Mouse (Mus musculus) hindbrain, postnatal 0 days (tissue): ENCODE data around the gene 1700067P10Rik. TPM values are rescaled to one million over a fixed set of nuclear protein-coding genes. Genes with fewer than 3 reads are reported as not detected.

Experiments used
- ATAC-seq: fragments of 200-750 bp; cut with Nextera tagmentation; 2 replicates; pipeline ENCODE4 v1.8.0; 2017; ENCODE audit warnings: mild to moderate bottlenecking, moderate TSS enrichment, moderate library complexity
- DNase-seq: peaks from one replicate; pipeline ENCODE4 v3.0.0-alpha.2; 2015; ENCODE audit warnings: low spot score
- H3K27ac ChIP-seq: fragments of 300-500 bp; sonication (generic); 2 replicates; pipeline ENCODE4 v1.5.1; 2014; ENCODE audit warnings: mild to moderate bottlenecking
- H3K27me3 ChIP-seq: fragments of 300-500 bp; sonication (generic); 2 replicates; pipeline ENCODE4 v1.6.1; 2014; ENCODE audit warnings: low read length, mixed read lengths; ENCODE audit not compliant: insufficient read depth
- H3K36me3 ChIP-seq: fragments of 300-500 bp; sonication (generic); 2 replicates; pipeline ENCODE4 v1.6.1; 2014; ENCODE audit warnings: low read length, mixed read lengths; ENCODE audit not compliant: insufficient read depth
- H3K4me1 ChIP-seq: fragments of 300-500 bp; sonication (generic); 2 replicates; pipeline ENCODE4 v1.6.1; 2014; ENCODE audit warnings: antibody characterized with exemption, low read length, mixed read lengths; ENCODE audit not compliant: insufficient read depth
- H3K4me2 ChIP-seq: fragments of 300-500 bp; sonication (generic); 2 replicates; pipeline ENCODE4 v1.6.1; 2014; ENCODE audit warnings: low read depth, mild to moderate bottlenecking, low read length, moderate library complexity, mixed read lengths
- H3K4me3 ChIP-seq: fragments of 300-500 bp; sonication (generic); 2 replicates; pipeline ENCODE4 v1.5.1; 2014; ENCODE audit warnings: low read length
- H3K9ac ChIP-seq: fragments of 300-500 bp; sonication (generic); replicated peaks from 2 replicates; pipeline ENCODE4 v1.6.1; 2014; ENCODE audit warnings: mild to moderate bottlenecking, low read length, moderate library complexity, mixed read lengths
- H3K9me3 ChIP-seq: fragments of 300-500 bp; sonication (generic); 2 replicates; pipeline ENCODE4 v1.6.1; 2016; ENCODE audit warnings: low read length, mixed read lengths
- CTCF ChIP-seq: IDR thresholded peaks from 2 replicates; pipeline ENCODE4 v1.5.1; 2016; ENCODE audit warnings: antibody characterized with exemption, control low read depth, low read depth
- WGBS: fragments of 180-500 bp; shearing (Covaris S2); extraction: QIAGEN DNeasy Blood & Tissue Kit; methylation state at CpG from one replicate; pipeline ENCODE4 v1.1.7; 2014; 5-methylcytosine and 5-hydroxymethylcytosine counted together
- polyA plus RNA-seq: library from polyadenylated mRNA; unstranded; fragments of >200 nt; fragmentation: Nextera tagmentation; extraction: Ambion mirVana; gene quantifications from 2 replicates; pipeline ENCODE4 v1.2.1, GENCODE M21; 2015
- total RNA-seq: library from RNA; depleted of rRNA; stranded (reverse); fragments of >200 nt; gene quantifications from 2 replicates; pipeline ENCODE4 v1.2.3, GENCODE M21; 2014

The 1700067P10Rik gene
- total and polyA plus RNA-seq, 2 experiments from 2014 or later, result not detected

- H3K9me3 ChIP-seq, result no peaks in the 10 kb centered on the region
- no peaks in the 10 kb centered on the region for H3K36me3 ChIP-seq
- no peak overlapping the region for H3K9ac ChIP-seq
- DNase-seq (no peak), ATAC-seq (no peak)
- TF ChIP-seq CTCF, result no peak
- no peak overlapping the region for H3K27ac ChIP-seq
- no peak overlapping the region for H3K4me2 ChIP-seq
- H3K4me1 ChIP-seq, result peaks cover 9% of the 10 kb centered on the region; the same call in 1 of the 2 replicates
- H3K27me3 ChIP-seq, result peaks cover 41% of the 10 kb centered on the region
- 11% methylated on average over 20 of the region's 20 CpGs for WGBS
- no peak overlapping the region for H3K4me3 ChIP-seq
Observed at GRCm38 (mm10) chr17:48094820-48095680, 5.9 kb downstream of the 1700067P10Rik start.

DNA sequence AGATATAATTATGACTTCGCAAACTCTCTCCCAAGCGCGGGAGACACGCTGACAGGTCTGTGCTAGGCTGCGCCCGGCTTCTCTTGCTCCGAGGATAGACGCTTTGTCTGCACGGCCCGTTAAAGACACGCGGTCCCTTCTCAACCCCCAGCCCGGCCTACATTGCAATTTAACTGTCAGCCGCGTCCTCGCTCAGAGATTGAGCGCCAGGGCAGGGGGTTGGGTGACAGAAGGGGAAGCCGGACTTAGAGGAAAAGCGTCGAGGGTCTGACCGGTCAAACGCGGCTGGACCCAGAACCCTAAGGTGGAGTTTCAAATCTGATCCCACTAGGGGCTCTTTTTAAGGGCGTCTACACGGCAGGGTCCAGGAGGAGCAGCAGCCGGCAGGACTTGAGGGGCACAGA, 6.6 kb downstream of the 1700067P10Rik start:
- 1% methylated on average over 26 of the region's 26 CpGs for WGBS
- Histone ChIP-seq H3K9ac (no peak overlapping the region), H3K27ac (no peak overlapping the region)

DNA sequence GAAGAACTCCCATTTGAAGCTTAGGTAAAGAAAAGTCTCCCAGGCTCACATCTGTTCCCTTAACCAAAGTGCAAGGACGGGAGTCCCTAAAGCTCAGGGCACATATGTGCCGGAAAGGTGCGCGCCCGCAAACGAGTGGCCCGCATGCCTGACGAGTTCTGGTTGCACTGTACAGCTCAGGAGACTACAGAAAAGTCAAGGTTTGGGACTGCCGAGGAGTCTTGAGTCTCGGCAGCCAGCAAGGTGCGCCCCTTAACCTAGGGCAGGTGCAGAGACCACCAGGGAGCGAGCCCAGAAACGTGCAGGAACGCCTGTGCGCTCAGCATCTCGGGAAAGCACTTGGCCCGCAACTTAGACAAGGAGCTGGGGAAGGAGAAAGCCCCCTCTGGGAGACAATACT, 7.2 kb downstream of the 1700067P10Rik start:
- no peaks in the 10 kb centered on the region for H3K36me3 ChIP-seq
- ATAC-seq, result no peak
- TF ChIP-seq CTCF, result no peak
- H3K9me3 ChIP-seq, result no peaks in the 10 kb centered on the region
- H3K27ac ChIP-seq, result no peak overlapping the region
- peaks cover 9% of the 10 kb centered on the region; the same call in 1 of the 2 replicates for H3K4me1 ChIP-seq
- DNase-seq, result no peak
- H3K4me2 ChIP-seq, result no peak overlapping the region
- 6% methylated on average over 17 of the region's 17 CpGs for WGBS
- H3K27me3 ChIP-seq, result peaks cover 41% of the 10 kb centered on the region
- H3K4me3 ChIP-seq, result no peak overlapping the region
- H3K9ac ChIP-seq, result no peak overlapping the region

More for the DNA sequence above, 6.6 kb downstream of the 1700067P10Rik start:
- Histone ChIP-seq H3K4me3 (0 out of 2 replicates have a peak overlapping the region, but pooled peaks have one; percentile 2), H3K36me3 (no peaks in the 10 kb centered on the region), H3K9me3 (no peaks in the 10 kb centered on the region), H3K27me3 (peaks cover 41% of the 10 kb centered on the region), H3K4me2 (0 out of 2 replicates have a peak overlapping the region, but pooled peaks have one; percentile 21), H3K4me1 (peaks cover 9% of the 10 kb centered on the region; the same call in 1 of the 2 replicates)
- no peak for TF ChIP-seq CTCF
- no peak for ATAC-seq
- peak; percentile 29 for DNase-seq

DNA sequence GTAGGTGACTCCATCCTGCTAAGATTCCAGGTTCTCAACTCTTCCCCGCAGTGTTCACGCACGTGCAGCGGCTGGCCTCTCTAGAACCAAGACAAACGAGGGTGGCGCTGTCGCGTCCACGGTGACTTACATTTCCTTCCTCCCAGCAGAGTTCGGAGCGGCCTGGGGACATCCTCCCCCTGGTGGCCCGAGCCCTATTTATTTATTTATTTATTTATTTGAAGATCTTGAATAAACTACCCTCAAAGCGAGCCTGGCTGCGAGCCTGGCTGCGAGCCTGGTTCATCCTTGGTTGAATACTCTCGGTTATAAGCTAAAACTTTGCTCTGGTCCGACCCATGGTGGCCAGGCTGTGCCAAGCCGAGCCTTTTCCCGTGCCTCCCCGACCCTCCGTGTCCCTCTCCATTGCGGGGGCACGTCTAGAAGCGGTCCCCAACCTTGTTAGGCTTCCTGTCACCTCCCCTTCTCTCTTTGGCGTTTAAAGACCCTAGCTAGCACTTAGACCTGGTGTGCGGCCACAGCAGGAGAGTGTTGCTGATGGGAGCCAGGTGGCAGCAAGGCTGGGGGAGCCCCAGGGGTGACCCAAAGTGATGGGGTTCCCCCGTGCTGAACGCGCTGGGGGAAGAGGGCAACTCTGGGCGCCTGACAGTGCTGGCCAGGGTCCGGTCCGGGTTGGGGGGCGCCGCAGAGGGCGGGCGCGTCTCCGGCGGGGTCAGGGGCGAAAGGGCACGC, 8.1 kb downstream of the 1700067P10Rik start:
- DNase-seq, result peak; percentile 78
- Histone ChIP-seq H3K4me1 (peaks cover 9% of the 10 kb centered on the region; the same call in 1 of the 2 replicates), H3K4me3 (peak overlapping the region; percentile 22), H3K4me2 (peak overlapping the region; percentile 49), H3K27ac (no peak overlapping the region), H3K9ac (no peak overlapping the region), H3K27me3 (peaks cover 41% of the 10 kb centered on the region), H3K36me3 (no peaks in the 10 kb centered on the region), H3K9me3 (no peaks in the 10 kb centered on the region)
- ATAC-seq, result peak; percentile 44; the same call in 1 of the 2 replicates
- WGBS, result under 1% methylated on average over 34 of the region's 41 CpGs
- peak; percentile 68 for TF ChIP-seq CTCF

- DNase-seq, result no peak
- Histone ChIP-seq H3K36me3 (no peaks in the 10 kb centered on the region), H3K9ac (no peak overlapping the region), H3K27me3 (peaks cover 41% of the 10 kb centered on the region), H3K27ac (no peak overlapping the region), H3K4me3 (peak overlapping the region; percentile 22), H3K4me2 (peak overlapping the region; percentile 49), H3K9me3 (no peaks in the 10 kb centered on the region), H3K4me1 (peaks cover 9% of the 10 kb centered on the region; the same call in 1 of the 2 replicates)
- TF ChIP-seq CTCF, result no peak
- no peak for ATAC-seq
- WGBS, result under 1% methylated on average over 37 of the region's 43 CpGs
Observed at GRCm38 (mm10) chr17:48097743-48098527, 8.8 kb downstream of the 1700067P10Rik start.

DNA sequence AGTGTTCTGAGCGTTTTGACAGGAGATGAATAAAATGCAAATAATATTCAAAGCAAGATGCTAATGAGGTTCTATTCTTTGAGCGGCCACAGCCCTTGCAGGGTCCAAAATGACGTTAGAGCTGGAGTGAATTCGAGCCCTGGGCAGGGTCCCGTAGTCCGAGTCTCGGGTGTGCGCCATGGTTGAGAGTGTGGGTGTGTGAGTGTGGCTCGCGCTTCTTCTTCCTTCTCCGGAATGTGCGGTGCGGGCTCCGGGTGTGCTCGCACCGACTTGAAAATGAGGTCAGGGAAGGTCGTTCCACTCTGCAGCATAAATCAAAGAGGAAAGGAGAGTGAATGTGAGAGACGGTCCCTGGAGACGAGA, 9.4 kb downstream of the 1700067P10Rik start:
- ATAC-seq (no peak), DNase-seq (no peak)
- TF ChIP-seq CTCF, result no peak
- Histone ChIP-seq H3K4me2 (peak overlapping the region; percentile 34), H3K4me1 (peaks cover 9% of the 10 kb centered on the region; the same call in 1 of the 2 replicates), H3K36me3 (no peaks in the 10 kb centered on the region), H3K9me3 (no peaks in the 10 kb centered on the region), H3K27me3 (peaks cover 41% of the 10 kb centered on the region), H3K9ac (no peak overlapping the region), H3K4me3 (no peak overlapping the region), H3K27ac (no peak overlapping the region)
- 1% methylated on average over 19 of the region's 19 CpGs for WGBS
